Mouse (Mus musculus) lung, embryonic 16.5 days (tissue): Measurements from ENCODE around the gene Rapsn. TPM values are rescaled to one million over a fixed set of nuclear protein-coding genes. Genes with fewer than 3 reads are reported as not detected.

Experiments used
- ATAC-seq: fragments of 200-750 bp; cut with Nextera tagmentation; 2 replicates; pipeline ENCODE4 v1.8.0; 2017; ENCODE audit warnings: low read depth, mild to moderate bottlenecking, moderate library complexity
- H3K27ac ChIP-seq: fragments of 300-500 bp; sonication (generic); 2 replicates; pipeline ENCODE4 v1.5.1; 2014; ENCODE audit warnings: mild to moderate bottlenecking, control low read depth, low read length
- H3K27me3 ChIP-seq: fragments of 300-500 bp; sonication (generic); 2 replicates; pipeline ENCODE4 v1.6.1; 2014; ENCODE audit warnings: low read depth, low read length, mixed read lengths; ENCODE audit not compliant: control insufficient read depth, insufficient read depth
- H3K36me3 ChIP-seq: fragments of 300-500 bp; sonication (generic); 2 replicates; pipeline ENCODE4 v1.6.1; 2014; ENCODE audit warnings: low read length; ENCODE audit not compliant: control insufficient read depth, insufficient read depth
- H3K4me1 ChIP-seq: fragments of 300-500 bp; sonication (generic); replicated peaks from 2 replicates; pipeline ENCODE4 v1.6.1; 2014; ENCODE audit warnings: low read length, mixed read lengths; ENCODE audit not compliant: control insufficient read depth, insufficient read depth
- H3K4me2 ChIP-seq: fragments of 300-500 bp; sonication (generic); 2 replicates; pipeline ENCODE4 v1.6.1; 2014; ENCODE audit warnings: low read depth, low read length, control low read depth
- H3K4me3 ChIP-seq: fragments of 300-500 bp; sonication (generic); 2 replicates; pipeline ENCODE4 v1.5.1; 2014; ENCODE audit warnings: mild to moderate bottlenecking, low read length, control low read depth
- H3K9ac ChIP-seq: fragments of 300-500 bp; sonication (generic); 2 replicates; pipeline ENCODE4 v1.6.1; 2014; ENCODE audit warnings: low read length, control low read depth
- H3K9me3 ChIP-seq: fragments of 300-500 bp; sonication (generic); 2 replicates; pipeline ENCODE4 v1.6.1; 2016; ENCODE audit warnings: low read length; ENCODE audit not compliant: control insufficient read depth
- WGBS: fragments of 180-500 bp; shearing (Covaris S2); extraction: QIAGEN DNeasy Blood & Tissue Kit; methylation state at CpG from one replicate; pipeline ENCODE4 v1.1.7; 2014; 5-methylcytosine and 5-hydroxymethylcytosine counted together
- polyA plus RNA-seq: library from polyadenylated mRNA; unstranded; fragments of >200 nt; fragmentation: Nextera tagmentation; extraction: Ambion mirVana; gene quantifications from 2 replicates; pipeline ENCODE4 v1.2.1, GENCODE M21; 2015

The Rapsn gene
- polyA plus RNA-seq, 1 experiment from 2014 or later: 2.0 TPM

DNA sequence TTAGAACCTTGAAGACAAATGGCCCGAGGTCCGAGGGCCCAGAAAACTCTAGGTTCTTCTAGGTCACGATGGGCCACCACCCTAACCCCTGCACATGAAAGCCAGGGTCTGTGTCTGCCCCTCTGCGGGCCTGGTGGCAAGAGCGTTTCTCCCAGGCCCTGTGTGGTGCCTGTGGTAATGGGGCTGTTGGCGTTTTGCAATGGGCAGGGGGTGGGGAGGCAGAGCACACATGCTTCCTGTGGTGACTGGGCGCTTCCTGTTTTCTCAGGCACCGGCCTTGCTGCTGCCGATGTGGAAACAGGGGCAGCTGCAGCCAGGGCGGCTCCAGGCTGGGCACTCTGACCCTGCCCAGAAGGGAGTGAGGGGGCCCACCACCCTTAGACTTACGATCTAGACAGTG is 47.4 kb downstream of the Rapsn start:
- Histone ChIP-seq H3K4me2 (no peak overlapping the region), H3K9me3 (no peaks in the 10 kb centered on the region), H3K36me3 (no peaks in the 10 kb centered on the region), H3K4me3 (no peak overlapping the region), H3K27me3 (no peaks in the 10 kb centered on the region), H3K27ac (peak overlapping the region; percentile 38), H3K4me1 (peaks cover 6% of the 10 kb centered on the region), H3K9ac (0 out of 2 replicates have a peak overlapping the region, but pooled peaks have one; percentile 11)
- WGBS: 61% methylated on average over 11 of the region's 11 CpGs
- peak; percentile 63 for ATAC-seq

- no peak for ATAC-seq
- 55% methylated on average over 1 of the region's 1 CpGs for WGBS
- Histone ChIP-seq H3K4me3 (no peak overlapping the region), H3K9me3 (no peaks in the 10 kb centered on the region), H3K9ac (no peak overlapping the region), H3K4me1 (peaks cover 6% of the 10 kb centered on the region), H3K27ac (peak overlapping the region; percentile 9; the same call in 1 of the 2 replicates), H3K4me2 (no peak overlapping the region), H3K36me3 (no peaks in the 10 kb centered on the region), H3K27me3 (no peaks in the 10 kb centered on the region)
Observed at GRCm38 (mm10) chr2:91083366-91083940, 48.0 kb downstream of the Rapsn start.

GRCm38 (mm10) chr2:91084179-91084820 is 48.9 kb downstream of the Rapsn start:
- Histone ChIP-seq H3K4me2 (no peak overlapping the region), H3K4me1 (peaks cover under 1% of the 10 kb centered on the region), H3K9ac (no peak overlapping the region), H3K27ac (no peak overlapping the region), H3K27me3 (no peaks in the 10 kb centered on the region), H3K36me3 (no peaks in the 10 kb centered on the region), H3K9me3 (no peaks in the 10 kb centered on the region), H3K4me3 (no peak overlapping the region)
- 67% methylated on average over 15 of the region's 15 CpGs for WGBS
- no peak for ATAC-seq

DNA sequence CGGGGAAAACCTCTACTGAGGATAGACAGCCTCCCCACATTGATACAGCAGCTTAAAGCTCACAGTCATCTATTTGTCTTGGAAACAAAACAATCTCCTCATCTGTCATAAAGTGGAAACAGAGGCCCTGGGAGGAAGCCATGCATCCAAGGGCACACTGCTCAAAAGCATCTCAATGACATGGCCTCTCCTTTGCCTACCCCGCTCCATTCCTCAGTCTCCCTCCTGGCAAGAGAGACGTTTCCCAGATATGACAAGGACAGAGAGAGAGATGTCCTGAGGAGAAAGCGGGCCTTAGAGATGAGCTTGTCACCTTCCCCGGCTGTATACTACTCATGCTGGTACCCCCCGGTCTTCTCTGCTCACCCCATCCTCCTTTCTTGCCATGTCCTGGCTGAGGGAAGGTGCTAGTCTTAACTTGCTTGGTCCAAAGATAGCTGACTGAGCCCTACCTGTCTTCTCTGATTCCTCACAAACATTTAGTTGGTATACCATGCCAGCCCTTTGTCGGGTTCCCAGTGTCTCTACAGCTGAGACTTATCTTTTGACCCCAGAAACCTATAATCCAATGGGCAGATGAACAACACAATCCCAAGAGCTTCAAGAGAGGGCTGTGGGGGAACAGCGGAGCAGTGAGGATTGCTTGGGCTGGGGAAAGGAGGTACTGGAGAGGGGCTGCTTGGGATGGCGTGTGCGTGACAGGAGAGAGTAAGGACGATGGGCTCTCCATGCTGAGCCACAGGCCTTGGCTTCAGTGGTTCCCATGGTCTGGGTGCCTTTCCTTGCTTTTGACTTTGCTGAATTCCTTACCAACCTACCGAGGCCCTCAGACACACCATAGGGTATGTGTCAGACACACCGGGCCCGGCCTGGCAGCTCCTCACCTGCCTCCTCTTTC is 50.3 kb downstream of the Rapsn start:
- no peak overlapping the region for H3K27ac ChIP-seq
- H3K27me3 ChIP-seq: no peaks in the 10 kb centered on the region
- no peak overlapping the region for H3K9ac ChIP-seq
- 83% methylated on average over 14 of the region's 14 CpGs for WGBS
- no peaks in the 10 kb centered on the region for H3K9me3 ChIP-seq
- no peak overlapping the region for H3K4me3 ChIP-seq
- H3K4me2 ChIP-seq: no peak overlapping the region
- no peaks in the 10 kb centered on the region for H3K36me3 ChIP-seq
- ATAC-seq: no peak
- H3K4me1 ChIP-seq: no peaks in the 10 kb centered on the region; the same call in 1 of the 2 replicates

- H3K9ac ChIP-seq: no peak overlapping the region
- H3K4me1 ChIP-seq: no peaks in the 10 kb centered on the region; the same call in 1 of the 2 replicates
- 79% methylated on average over 9 of the region's 9 CpGs for WGBS
- no peaks in the 10 kb centered on the region for H3K9me3 ChIP-seq
- no peaks in the 10 kb centered on the region for H3K36me3 ChIP-seq
- no peak overlapping the region for H3K4me3 ChIP-seq
- no peak overlapping the region for H3K27ac ChIP-seq
- H3K4me2 ChIP-seq: no peak overlapping the region
- H3K27me3 ChIP-seq: no peaks in the 10 kb centered on the region
- ATAC-seq: no peak
Observed at GRCm38 (mm10) chr2:91086392-91087237, 51.2 kb downstream of the Rapsn start.

DNA sequence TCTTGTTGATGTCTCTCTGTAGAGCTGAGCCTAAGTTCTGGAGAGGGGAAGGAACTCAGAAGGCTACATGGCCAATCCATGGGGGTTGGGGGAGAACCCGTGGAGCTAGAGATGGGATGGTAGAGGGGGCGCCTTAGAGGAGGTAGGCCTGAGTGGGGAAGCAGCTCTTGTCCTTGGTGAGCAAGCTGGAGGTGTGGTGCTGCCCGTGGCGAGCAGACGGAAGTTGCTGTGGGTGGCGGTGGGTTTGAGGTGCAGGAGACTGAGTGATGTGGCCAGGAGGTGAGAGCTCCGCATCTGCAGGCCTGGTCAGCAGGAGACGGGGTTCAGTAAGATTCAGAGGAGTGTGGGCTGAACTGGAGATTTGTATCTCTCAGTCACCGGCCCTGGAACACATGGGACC is 52.0 kb downstream of the Rapsn start:
- WGBS: 80% methylated on average over 9 of the region's 9 CpGs
- ATAC-seq: no peak
- Histone ChIP-seq H3K4me2 (no peak overlapping the region), H3K27ac (no peak overlapping the region), H3K4me3 (no peak overlapping the region), H3K9ac (no peak overlapping the region), H3K4me1 (no peaks in the 10 kb centered on the region; the same call in 1 of the 2 replicates), H3K9me3 (no peaks in the 10 kb centered on the region), H3K27me3 (no peaks in the 10 kb centered on the region), H3K36me3 (no peaks in the 10 kb centered on the region)

DNA sequence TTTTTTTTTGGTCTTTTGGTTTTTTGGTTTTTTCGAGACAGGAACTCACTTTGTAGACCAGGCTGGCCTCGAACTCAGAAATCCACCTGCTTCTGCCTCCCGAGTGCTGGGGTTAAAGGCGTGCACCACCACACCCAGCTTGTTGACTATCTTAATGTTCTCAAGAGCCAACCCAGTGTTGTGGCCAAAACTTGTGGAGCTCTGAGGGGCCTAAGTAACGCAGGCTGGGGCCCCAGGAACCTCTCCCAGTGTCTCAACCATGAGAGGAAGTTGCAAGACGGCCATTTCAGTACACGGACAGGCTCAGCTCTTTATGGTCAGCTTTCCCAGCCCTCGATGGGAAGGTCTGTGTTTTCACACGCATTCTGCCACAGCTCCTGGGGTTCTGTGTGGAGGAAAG is 53.6 kb downstream of the Rapsn start:
- H3K4me2 ChIP-seq: no peak overlapping the region
- H3K9me3 ChIP-seq: no peaks in the 10 kb centered on the region
- H3K27me3 ChIP-seq: no peaks in the 10 kb centered on the region
- ATAC-seq: no peak
- no peaks in the 10 kb centered on the region for H3K4me1 ChIP-seq
- no peaks in the 10 kb centered on the region for H3K36me3 ChIP-seq
- no peak overlapping the region for H3K4me3 ChIP-seq
- 67% methylated on average over 9 of the region's 9 CpGs for WGBS
- no peak overlapping the region for H3K9ac ChIP-seq
- H3K27ac ChIP-seq: no peak overlapping the region

DNA sequence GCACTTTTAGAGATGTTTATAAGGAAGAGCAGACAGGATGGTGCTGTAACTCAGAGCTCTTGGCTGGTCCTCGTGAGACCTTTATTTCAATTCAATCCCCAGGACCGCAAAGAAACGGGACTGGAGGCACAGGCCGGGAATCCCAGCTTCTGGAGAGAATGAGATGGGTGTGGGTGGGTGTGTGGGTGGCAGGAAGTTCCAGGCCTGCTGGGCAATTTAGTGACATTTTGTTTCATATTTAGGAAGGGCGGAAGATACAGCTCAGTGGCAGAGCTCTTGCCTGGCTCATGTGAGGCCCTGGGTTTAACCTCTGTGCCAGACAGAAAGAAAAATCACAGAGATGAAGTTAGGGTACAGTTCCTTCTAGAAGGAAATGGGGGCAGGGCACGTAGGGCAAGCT is 54.8 kb downstream of the Rapsn start:
- H3K4me3 ChIP-seq: no peak overlapping the region
- 66% methylated on average over 6 of the region's 6 CpGs for WGBS
- no peak overlapping the region for H3K4me2 ChIP-seq
- H3K27ac ChIP-seq: no peak overlapping the region
- H3K9me3 ChIP-seq: no peaks in the 10 kb centered on the region
- no peaks in the 10 kb centered on the region for H3K27me3 ChIP-seq
- H3K9ac ChIP-seq: no peak overlapping the region
- H3K4me1 ChIP-seq: no peaks in the 10 kb centered on the region
- ATAC-seq: no peak
- H3K36me3 ChIP-seq: no peaks in the 10 kb centered on the region
